Mouse (Mus musculus): ENCODE measurements around the gene 1700020D05Rik. TPM values are rescaled to one million over a fixed set of nuclear protein-coding genes. Genes with fewer than 3 reads are reported as not detected.

Gene 1700020D05Rik
- polyA plus RNA-seq, 1 experiment from 2014 or later, result 1.6 TPM

DNA sequence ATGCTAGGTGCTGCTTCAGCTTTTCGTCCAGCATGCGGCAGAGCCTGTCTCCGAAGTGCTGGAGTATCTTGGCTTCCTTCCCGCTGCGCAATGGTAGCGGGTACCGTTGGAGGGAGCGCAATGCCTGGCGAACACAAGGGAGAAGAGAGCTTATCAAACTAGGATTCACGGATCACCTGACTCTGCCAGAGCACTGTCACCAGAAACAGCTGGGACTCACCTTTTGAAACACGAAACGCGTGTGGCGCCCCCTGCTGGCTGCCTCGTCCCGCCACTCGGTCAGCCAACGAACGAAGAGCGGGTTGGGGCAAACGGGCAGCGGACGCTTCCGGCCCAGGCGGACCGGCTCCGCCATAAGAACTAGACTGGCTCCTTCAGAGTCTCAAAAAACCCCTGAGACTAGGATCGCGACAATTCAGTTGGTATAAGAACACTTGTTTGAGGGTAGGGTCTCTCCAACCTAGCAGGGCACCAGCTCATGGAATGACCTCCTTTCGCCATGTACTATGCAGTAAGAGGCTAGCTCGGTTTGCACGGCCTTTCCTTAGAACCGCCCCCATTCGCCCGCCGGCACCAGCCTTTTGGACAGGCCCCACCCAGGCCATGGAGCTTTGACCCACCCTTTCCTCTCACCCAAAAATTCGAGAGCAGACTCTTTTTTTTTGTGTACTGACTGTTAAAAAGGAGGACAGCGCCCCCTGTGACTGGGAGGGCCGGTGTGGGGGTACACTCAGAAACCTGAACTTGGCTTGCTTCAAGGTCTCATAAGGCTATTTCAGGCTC, 15.6 kb downstream of the 1700020D05Rik start, which contains the start of gene Mus81:
Mus81 (minus strand) TSS at position 635 of the 783 bp plus-strand sequence.
- TF ChIP-seq CTCF (IDR thresholded peaks at IDR 0.05), result no peak
- no peaks in the 10 kb centered on the region for H3K27me3 ChIP-seq
- DNase-seq (ENCODE audit: low read depth, low spot score) (peak; percentile 82), ATAC-seq (peak; percentile 53)
- POLR2A ChIA-PET, result interaction anchor here (0.6 to 8.8 kb wide), 12 partner anchors 8 to 185 kb away, joined by 3 to 135 read pairs (median 8); partner anchors contain the start of genes Ccdc85b, Ctsw, Efemp2 and Fibp
- CTCF ChIA-PET, result interaction anchor here (1.0 to 12.3 kb wide), 17 partner anchors 9 to 153 kb away, joined by 3 to 143 read pairs (median 7); partner anchors contain the start of genes AI837181, Ap5b1, Catsper1 and Ccdc85b
- in situ Hi-C loops (cut with MboI; ENCODE audit: low pct_unique_long_range_greater_than_20kb), result loop anchor here (5.0 kb wide), 1 partner anchor 101 kb away; the partner anchor contains the start of gene Sart1

DNA sequence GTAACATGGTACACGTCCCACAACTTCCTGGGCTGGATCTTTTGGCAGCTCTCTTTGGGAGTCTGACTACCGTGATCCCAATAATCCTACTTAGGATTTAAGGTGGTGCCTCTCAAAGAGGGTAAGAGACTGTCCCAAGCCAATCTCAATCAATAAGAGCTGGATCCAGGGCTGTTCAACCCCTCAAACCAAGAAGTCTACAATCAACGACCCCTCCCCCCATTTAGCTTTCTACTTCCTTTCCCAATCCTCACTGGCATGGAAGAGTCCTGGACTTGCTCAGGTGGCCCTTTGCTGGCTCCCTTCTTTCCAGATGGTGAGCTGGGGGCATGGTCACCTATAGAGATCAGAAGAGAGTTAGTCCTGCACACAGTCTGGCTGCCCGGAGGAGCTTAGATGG, 16.8 kb downstream of the 1700020D05Rik start:
- no peak for DNase-seq (ENCODE audit: low read depth, low spot score)
- ATAC-seq, result no peak
- ChIA-PET POLR2A (interaction anchor here (0.9 to 8.8 kb wide), 7 partner anchors 12 to 61 kb away, joined by 3 to 135 read pairs (median 21); partner anchors contain the start of genes Ccdc85b, Efemp2 and Fibp), CTCF (interaction anchor here (0.9 to 12.3 kb wide), 9 partner anchors 13 to 82 kb away, joined by 3 to 143 read pairs (median 9); partner anchors contain the start of genes Ap5b1, Ccdc85b, Ctsw and Efemp2)
- in situ Hi-C loops (cut with MboI; ENCODE audit: low pct_unique_long_range_greater_than_20kb), result loop anchor here (5.0 kb wide), 1 partner anchor 99 kb away; the partner anchor contains the start of gene Sart1
- H3K27me3 ChIP-seq, result no peaks in the 10 kb centered on the region
- TF ChIP-seq CTCF (IDR thresholded peaks at IDR 0.05), result no peak

DNA sequence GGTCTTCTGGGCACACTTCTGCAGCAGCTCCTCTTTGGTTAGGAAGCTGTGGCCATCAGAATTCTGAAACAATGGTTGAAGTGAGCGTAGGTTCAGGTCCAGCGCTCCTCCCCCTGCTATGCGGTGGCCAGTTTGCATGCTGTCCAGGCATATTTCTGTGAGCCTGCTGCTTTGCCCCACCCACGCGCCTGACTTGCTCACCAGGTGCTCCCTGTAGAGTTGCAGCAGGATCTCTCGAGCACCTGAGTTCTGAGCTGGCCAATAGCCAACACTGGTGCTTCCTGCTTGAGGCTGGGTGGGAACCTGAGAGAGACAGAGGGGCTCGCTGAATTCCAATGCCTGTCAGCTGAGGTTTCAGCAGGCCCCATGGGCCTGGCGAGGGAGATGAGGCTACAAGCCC, 17.3 kb downstream of the 1700020D05Rik start:
- CTCF ChIA-PET, result interaction anchor here (0.9 to 12.3 kb wide), 6 partner anchors 12 to 82 kb away, joined by 3 to 143 read pairs (median 41); partner anchors contain the start of genes Ccdc85b, Ctsw, Efemp2 and Fibp
- POLR2A ChIA-PET, result interaction anchor here (0.9 to 8.8 kb wide), 6 partner anchors 12 to 60 kb away, joined by 3 to 135 read pairs (median 18); partner anchors contain the start of genes Ccdc85b, Efemp2 and Fibp
- in situ Hi-C loops (cut with MboI; ENCODE audit: low pct_unique_long_range_greater_than_20kb), result loop anchor here (5.0 kb wide), 1 partner anchor 99 kb away; the partner anchor contains the start of gene Sart1
- ATAC-seq, result no peak
- DNase-seq (ENCODE audit: low read depth, low spot score), result no peak
- H3K27me3 ChIP-seq, result no peaks in the 10 kb centered on the region
- TF ChIP-seq CTCF (IDR thresholded peaks at IDR 0.05), result no peak

DNA sequence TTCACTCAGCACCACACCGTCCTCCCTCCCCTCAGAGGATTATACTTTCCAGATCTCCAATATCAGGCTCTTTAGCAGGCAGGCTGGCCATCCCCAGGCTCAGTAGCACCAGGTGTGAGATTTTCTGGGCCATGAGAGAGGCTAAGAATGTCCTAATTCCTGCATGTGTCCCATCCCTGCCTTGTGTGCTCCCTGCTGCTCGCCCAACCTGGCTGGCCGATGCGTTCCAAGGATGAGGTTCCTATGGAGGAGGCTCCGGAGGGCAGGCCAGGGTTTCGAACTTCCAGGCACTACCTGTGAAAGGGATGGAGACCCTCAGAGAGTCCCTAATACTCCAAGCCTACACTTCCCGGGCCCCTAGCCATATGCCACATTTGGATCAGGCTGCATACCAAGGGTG, 17.8 kb downstream of the 1700020D05Rik start:
- in situ Hi-C loops (cut with MboI; ENCODE audit: low pct_unique_long_range_greater_than_20kb), result loop anchor here (5.0 kb wide), 1 partner anchor 99 kb away; the partner anchor contains the start of gene Sart1
- TF ChIP-seq CTCF (IDR thresholded peaks at IDR 0.05), result no peak
- no peaks in the 10 kb centered on the region for H3K27me3 ChIP-seq
- ATAC-seq, result no peak
- POLR2A ChIA-PET, result interaction anchor here (0.6 to 8.8 kb wide), 5 partner anchors 11 to 54 kb away, joined by 3 to 135 read pairs (median 3); partner anchors contain the start of gene Efemp2
- CTCF ChIA-PET, result interaction anchor here (0.9 to 12.3 kb wide), 3 partner anchors 12 to 83 kb away, joined by 3 to 143 read pairs (median 97); partner anchors contain the start of genes Ctsw, Efemp2 and Fibp
- no peak for DNase-seq (ENCODE audit: low read depth, low spot score)

DNA sequence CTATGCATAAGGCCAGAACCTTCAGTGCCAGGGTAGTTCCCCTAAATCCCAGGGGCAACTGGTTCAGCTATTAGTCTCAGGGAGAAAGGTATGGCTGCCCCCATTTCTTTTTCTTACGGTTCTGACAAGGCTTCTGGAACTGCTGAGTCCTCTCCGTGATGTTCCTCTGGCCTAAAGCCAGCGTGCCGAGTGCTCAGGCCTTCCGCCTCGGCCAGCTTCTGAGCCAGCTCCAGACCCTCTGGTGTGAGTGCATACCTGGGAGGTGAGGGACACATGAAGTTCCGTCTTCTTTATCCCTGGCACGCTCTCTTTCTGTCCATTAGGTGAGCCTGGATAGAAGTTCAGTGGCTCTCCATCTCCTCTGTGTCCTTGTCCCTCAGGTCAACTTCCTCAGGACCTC, 18.2 kb downstream of the 1700020D05Rik start:
- DNase-seq (ENCODE audit: low read depth, low spot score), result no peak
- in situ Hi-C loops (cut with MboI; ENCODE audit: low pct_unique_long_range_greater_than_20kb), result loop anchor here (5.0 kb wide), 1 partner anchor 98 kb away; the partner anchor contains the start of gene Sart1
- POLR2A ChIA-PET, result interaction anchor here (0.6 to 8.8 kb wide), 6 partner anchors 11 to 275 kb away, joined by 3 to 135 read pairs (median 3); partner anchors contain the start of gene Efemp2
- TF ChIP-seq CTCF (IDR thresholded peaks at IDR 0.05), result no peak
- no peak for ATAC-seq
- CTCF ChIA-PET, result interaction anchor here (2.2 to 12.3 kb wide), 3 partner anchors 11 to 53 kb away, joined by 6 to 143 read pairs (median 97); partner anchors contain the start of genes Ctsw, Efemp2 and Fibp
- no peaks in the 10 kb centered on the region for H3K27me3 ChIP-seq

DNA sequence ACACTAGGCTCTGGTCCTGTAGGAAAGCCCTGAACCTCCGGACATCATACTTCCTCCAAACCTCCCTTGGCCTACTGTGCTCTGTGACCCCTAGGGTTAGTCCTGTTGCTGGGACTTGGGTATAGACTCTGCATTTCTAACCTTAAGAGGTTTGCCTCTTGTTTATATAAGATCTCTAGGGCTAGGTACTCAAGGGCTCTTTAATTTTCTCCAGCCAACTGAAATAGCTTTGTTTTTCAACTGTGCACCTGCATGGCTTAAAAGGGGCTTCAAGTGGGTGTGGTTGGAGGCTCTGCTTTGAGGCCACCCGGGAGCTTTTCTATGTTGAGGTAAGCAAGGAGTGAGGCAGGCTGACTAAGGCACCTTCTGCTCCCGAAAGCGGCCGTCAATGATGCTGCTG, 19.1 kb downstream of the 1700020D05Rik start:
- CTCF ChIA-PET, result interaction anchor here (2.2 to 12.3 kb wide), 3 partner anchors 10 to 52 kb away, joined by 6 to 143 read pairs (median 97); partner anchors contain the start of genes Ctsw, Efemp2 and Fibp
- in situ Hi-C loops (cut with MboI; ENCODE audit: low pct_unique_long_range_greater_than_20kb), result no loop called here
- ATAC-seq, result no peak
- DNase-seq (ENCODE audit: low read depth, low spot score), result no peak
- POLR2A ChIA-PET, result interaction anchor here (0.7 to 8.8 kb wide), 7 partner anchors 10 to 355 kb away, joined by 3 to 135 read pairs (median 3); partner anchors contain the start of gene Efemp2
- no peak for TF ChIP-seq CTCF (IDR thresholded peaks at IDR 0.05)
- H3K27me3 ChIP-seq, result no peaks in the 10 kb centered on the region

DNA sequence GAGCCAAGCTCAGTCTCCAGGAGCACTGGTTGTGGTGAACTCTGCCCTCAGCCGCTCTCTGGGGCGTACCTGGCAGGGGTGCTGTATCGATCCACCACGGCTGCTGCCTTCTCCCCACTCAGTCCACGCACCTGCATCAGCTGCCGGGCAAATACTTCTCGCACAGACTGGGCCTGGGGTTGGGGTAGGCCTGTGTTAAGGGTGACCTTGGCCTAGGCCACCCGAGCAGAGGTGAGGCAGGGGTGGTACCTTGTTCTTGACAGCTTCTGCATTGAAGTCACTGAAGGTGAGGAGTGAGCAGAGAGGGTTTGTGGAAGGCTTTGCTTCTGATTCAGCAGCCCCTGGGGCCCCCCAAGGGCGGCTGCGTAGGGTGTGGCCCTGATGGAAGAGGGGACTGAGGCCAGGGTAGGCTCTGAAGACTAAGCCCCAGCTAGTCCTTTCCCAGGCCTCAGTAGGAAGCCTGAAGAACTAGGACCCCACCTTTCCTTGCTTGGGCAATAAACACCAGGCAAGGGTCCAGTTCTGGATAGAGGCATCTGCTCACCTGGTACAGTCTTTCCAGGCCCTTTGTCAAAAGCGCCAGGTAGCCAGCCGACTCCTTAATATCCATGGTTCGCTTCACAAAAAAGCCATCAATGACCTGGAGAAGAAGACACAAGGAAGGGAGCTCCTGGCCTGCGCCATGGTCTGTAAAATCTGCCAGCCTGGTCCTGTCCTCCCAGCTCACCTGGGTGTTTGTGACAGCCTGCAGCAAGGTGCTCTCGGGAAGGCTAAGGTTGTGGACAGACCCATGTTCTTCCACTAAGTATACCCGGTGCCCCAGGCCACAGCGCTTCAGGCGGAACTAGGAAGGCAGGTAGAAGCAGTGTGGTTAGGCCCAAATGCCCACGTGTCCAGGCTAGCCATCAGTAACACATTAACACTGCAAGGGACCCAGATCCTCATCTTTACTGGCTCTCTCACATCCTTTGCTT, 19.9 kb downstream of the 1700020D05Rik start:
- H3K27me3 ChIP-seq, result no peaks in the 10 kb centered on the region
- no peak for TF ChIP-seq CTCF (IDR thresholded peaks at IDR 0.05)
- ATAC-seq (no peak), DNase-seq (ENCODE audit: low read depth, low spot score) (no peak)
- in situ Hi-C loops (cut with MboI; ENCODE audit: low pct_unique_long_range_greater_than_20kb), result no loop called here
- ChIA-PET CTCF (interaction anchor here (2.2 to 12.3 kb wide), 3 partner anchors 10 to 51 kb away, joined by 6 to 143 read pairs (median 97); partner anchors contain the start of genes Ctsw, Efemp2 and Fibp), POLR2A (interaction anchor here (0.6 to 8.8 kb wide), 5 partner anchors 9 to 48 kb away, joined by 3 to 135 read pairs (median 3); partner anchors contain the start of genes Efemp2 and Fibp)

DNA sequence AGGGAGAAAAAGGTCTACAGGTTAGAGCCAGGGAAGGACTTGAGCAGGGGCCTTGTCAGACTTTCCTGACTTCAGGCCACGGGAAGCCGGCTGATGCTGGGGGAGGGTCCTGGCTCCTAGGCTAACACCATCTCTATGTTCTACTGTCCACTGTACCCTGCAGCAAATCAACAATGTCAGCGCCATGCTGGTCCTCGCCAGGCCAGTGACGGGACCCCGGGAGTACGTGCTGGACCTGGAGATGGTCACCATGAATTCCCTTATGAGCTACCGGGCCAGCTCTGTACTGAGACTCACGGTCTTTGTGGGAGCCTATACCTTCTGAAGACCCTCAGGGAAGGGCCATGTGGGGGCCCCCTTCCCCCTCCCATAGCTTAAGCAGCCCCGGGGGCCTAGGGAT, 22.2 kb downstream of the 1700020D05Rik start:
- H3K27me3 ChIP-seq, result no peaks in the 10 kb centered on the region
- CTCF ChIA-PET, result interaction anchor here (12.3 kb wide), 1 partner anchor 17 kb away, joined by 143 read pairs; the partner anchor contains the start of genes Ctsw and Fibp
- POLR2A ChIA-PET, result interaction anchor here (1.0 to 2.0 kb wide), 2 partner anchors 14 to 20 kb away, joined by 3 to 4 read pairs; partner anchors contain the start of genes Ctsw and Fibp
- ATAC-seq, result no peak
- no peak for TF ChIP-seq CTCF (IDR thresholded peaks at IDR 0.05)
- in situ Hi-C loops (cut with MboI; ENCODE audit: low pct_unique_long_range_greater_than_20kb), result no loop called here
- DNase-seq (ENCODE audit: low read depth, low spot score), result no peak

Measured in Patski (cell line).